Mouse (Mus musculus): Measurements from ENCODE around the gene Unc13b. TPM values are rescaled to one million over a fixed set of nuclear protein-coding genes. Genes with fewer than 3 reads are reported as not detected.
A peak's percentile ranks its signal among the peaks of the same experiment; 100 is the strongest.

Gene Unc13b
- polyA plus RNA-seq, 1 experiment from 2014 or later: 7.4 TPM

DNA sequence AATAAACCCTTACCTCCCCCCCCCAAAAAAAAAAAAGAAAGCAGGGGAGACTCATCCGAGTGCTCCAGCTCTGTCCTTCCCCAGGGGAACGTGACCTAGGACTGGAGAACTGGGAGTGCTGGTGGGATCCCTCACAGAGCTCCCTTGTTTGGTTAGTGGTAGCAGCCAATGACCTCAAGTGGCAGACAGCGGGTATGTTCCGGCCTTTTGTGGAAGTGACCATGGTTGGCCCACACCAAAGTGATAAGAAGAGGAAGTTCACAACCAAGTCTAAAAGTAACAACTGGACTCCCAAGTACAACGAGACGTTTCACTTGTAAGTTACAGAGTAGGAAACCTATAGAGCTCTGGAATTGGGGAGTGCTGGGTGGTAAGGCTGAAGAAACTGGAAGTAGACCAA is 204.1 kb downstream of the Unc13b start:
- H3K27me3 ChIP-seq (ENCODE audit: control insufficient read depth, insufficient read depth, low read length): no peaks in the 10 kb centered on the region
- H3K4me1 ChIP-seq (ENCODE audit: control insufficient read depth, insufficient read depth, low read length): peaks cover 4% of the 10 kb centered on the region
- H3K27ac ChIP-seq (ENCODE audit: low read length): no peak overlapping the region
- H3K9me3 ChIP-seq (replicated peaks; ENCODE audit: control insufficient read depth, low read length): no peaks in the 10 kb centered on the region
- H3K9ac ChIP-seq (ENCODE audit: low read length): no peak overlapping the region
- H3K4me3 ChIP-seq (replicated peaks; ENCODE audit: low read length): no peak overlapping the region
- H3K4me2 ChIP-seq (ENCODE audit: low read depth, low read length): no peak overlapping the region
- ATAC-seq (ENCODE audit: insufficient read depth, low FRiP score): no peak
- 89% methylated on average over 6 of the region's 6 CpGs for WGBS
- H3K36me3 ChIP-seq (ENCODE audit: control insufficient read depth, insufficient read depth, low read length): no peaks in the 10 kb centered on the region

DNA sequence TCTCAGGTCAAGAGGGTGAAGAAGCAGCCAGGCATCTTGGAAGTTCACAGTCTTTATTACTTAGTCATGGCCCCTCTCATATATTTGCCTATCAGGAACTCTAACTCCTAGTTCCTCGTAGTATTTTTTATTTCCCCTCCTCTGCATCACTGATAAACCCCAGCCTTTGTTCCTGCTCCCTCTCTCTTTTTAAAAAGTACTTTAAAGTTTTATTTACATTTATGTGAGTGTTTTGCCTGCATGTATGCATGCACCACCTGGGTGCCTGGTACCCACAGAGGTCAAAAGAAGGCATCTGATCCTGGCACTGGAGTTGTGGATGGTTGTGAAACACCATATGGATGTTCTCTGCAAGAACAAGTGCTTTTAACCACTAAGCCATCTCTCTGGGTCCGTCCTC is 207.4 kb downstream of the Unc13b start:
- Histone ChIP-seq H3K4me1 (ENCODE audit: control insufficient read depth, insufficient read depth, low read length) (no peaks in the 10 kb centered on the region), H3K27ac (ENCODE audit: low read length) (no peak overlapping the region), H3K9ac (ENCODE audit: low read length) (no peak overlapping the region), H3K27me3 (ENCODE audit: control insufficient read depth, insufficient read depth, low read length) (no peaks in the 10 kb centered on the region), H3K4me3 (replicated peaks; ENCODE audit: low read length) (no peak overlapping the region), H3K9me3 (replicated peaks; ENCODE audit: control insufficient read depth, low read length) (no peaks in the 10 kb centered on the region), H3K4me2 (ENCODE audit: low read depth, low read length) (no peak overlapping the region), H3K36me3 (ENCODE audit: control insufficient read depth, insufficient read depth, low read length) (no peaks in the 10 kb centered on the region)
- no peak for ATAC-seq (ENCODE audit: insufficient read depth, low FRiP score)
- 47% methylated on average over 2 of the region's 2 CpGs for WGBS

- Histone ChIP-seq H3K4me3 (replicated peaks; ENCODE audit: low read length) (peak within 1 kb of the TSS; percentile 37), H3K9ac (ENCODE audit: low read length) (peak within 1 kb of the TSS; percentile 57)
- WGBS: 2% methylated on average over 19 of the region's 19 CpGs
Observed at GRCm38 (mm10) chr4:43266623-43267322, 208.0 kb downstream of the Unc13b start, which contains the start of gene Atp8b5. Gene Atp8b5, plus strand, starts transcription at chr4:43267159.

DNA sequence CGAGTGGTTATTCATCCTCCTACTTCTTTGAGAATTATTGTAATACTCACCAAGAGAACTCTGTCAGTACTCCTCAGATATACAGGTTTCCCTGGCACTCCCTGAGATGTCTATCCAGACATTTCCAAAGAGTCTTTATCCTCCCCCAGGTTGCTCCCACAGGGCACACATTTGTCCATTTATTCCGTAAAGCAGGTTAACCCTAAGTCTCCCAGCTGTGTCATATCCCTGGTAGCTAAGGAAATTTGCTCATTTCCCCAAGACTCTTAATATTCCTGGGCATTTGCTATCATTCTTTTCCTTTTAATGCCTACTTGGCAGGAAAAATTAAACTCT is 208.5 kb downstream of the Unc13b start:
- ATAC-seq (ENCODE audit: insufficient read depth, low FRiP score): 0 out of 2 replicates have a peak, but pooled peaks have one; percentile 10
- Histone ChIP-seq H3K4me2 (ENCODE audit: low read depth, low read length) (peak overlapping the region; percentile 70), H3K4me1 (ENCODE audit: control insufficient read depth, insufficient read depth, low read length) (no peaks in the 10 kb centered on the region), H3K9ac (ENCODE audit: low read length) (no peak overlapping the region), H3K27me3 (ENCODE audit: control insufficient read depth, insufficient read depth, low read length) (no peaks in the 10 kb centered on the region), H3K4me3 (replicated peaks; ENCODE audit: low read length) (peak overlapping the region; percentile 37; the same call in 1 of the 2 replicates), H3K27ac (ENCODE audit: low read length) (no peak overlapping the region), H3K36me3 (ENCODE audit: control insufficient read depth, insufficient read depth, low read length) (no peaks in the 10 kb centered on the region), H3K9me3 (replicated peaks; ENCODE audit: control insufficient read depth, low read length) (no peaks in the 10 kb centered on the region)
- WGBS: 9% methylated on average over 2 of the region's 2 CpGs

More at GRCm38 (mm10) chr4:43266623-43267322, 208.0 kb downstream of the Unc13b start, which contains the start of gene Atp8b5:
- Histone ChIP-seq H3K4me2 (ENCODE audit: low read depth, low read length) (peak within 1 kb of the TSS; percentile 70), H3K9me3 (replicated peaks; ENCODE audit: control insufficient read depth, low read length) (no peaks in the 10 kb centered on the region), H3K27ac (ENCODE audit: low read length) (no peak within 1 kb of the TSS), H3K36me3 (ENCODE audit: control insufficient read depth, insufficient read depth, low read length) (no peaks in the 10 kb centered on the region), H3K4me1 (ENCODE audit: control insufficient read depth, insufficient read depth, low read length) (no peaks in the 10 kb centered on the region), H3K27me3 (ENCODE audit: control insufficient read depth, insufficient read depth, low read length) (no peaks in the 10 kb centered on the region)
- peak; percentile 89 for ATAC-seq (ENCODE audit: insufficient read depth, low FRiP score)

GRCm38 (mm10) chr4:43285476-43285875 is 226.7 kb downstream of the Unc13b start:
- 94% methylated on average over 5 of the region's 5 CpGs for WGBS
- no peak overlapping the region for H3K27ac ChIP-seq (ENCODE audit: low read length)
- no peak overlapping the region for H3K4me3 ChIP-seq (replicated peaks; ENCODE audit: low read length)
- no peak for ATAC-seq (ENCODE audit: insufficient read depth, low FRiP score)
- no peaks in the 10 kb centered on the region for H3K9me3 ChIP-seq (replicated peaks; ENCODE audit: control insufficient read depth, low read length)
- H3K4me2 ChIP-seq (ENCODE audit: low read depth, low read length): no peak overlapping the region
- no peak overlapping the region for H3K9ac ChIP-seq (ENCODE audit: low read length)
- no peaks in the 10 kb centered on the region for H3K36me3 ChIP-seq (ENCODE audit: control insufficient read depth, insufficient read depth, low read length)
- no peaks in the 10 kb centered on the region for H3K27me3 ChIP-seq (ENCODE audit: control insufficient read depth, insufficient read depth, low read length)
- no peaks in the 10 kb centered on the region for H3K4me1 ChIP-seq (ENCODE audit: control insufficient read depth, insufficient read depth, low read length)

- Histone ChIP-seq H3K9me3 (replicated peaks; ENCODE audit: control insufficient read depth, low read length) (no peaks in the 10 kb centered on the region), H3K4me1 (ENCODE audit: control insufficient read depth, insufficient read depth, low read length) (no peaks in the 10 kb centered on the region), H3K4me3 (replicated peaks; ENCODE audit: low read length) (no peak overlapping the region), H3K4me2 (ENCODE audit: low read depth, low read length) (no peak overlapping the region), H3K27me3 (ENCODE audit: control insufficient read depth, insufficient read depth, low read length) (no peaks in the 10 kb centered on the region), H3K9ac (ENCODE audit: low read length) (no peak overlapping the region), H3K27ac (ENCODE audit: low read length) (no peak overlapping the region), H3K36me3 (ENCODE audit: control insufficient read depth, insufficient read depth, low read length) (no peaks in the 10 kb centered on the region)
- 69% methylated on average over 3 of the region's 3 CpGs for WGBS
- no peak for ATAC-seq (ENCODE audit: insufficient read depth, low FRiP score)
Observed at GRCm38 (mm10) chr4:43287305-43287704, 228.6 kb downstream of the Unc13b start.

- no peak overlapping the region for H3K4me3 ChIP-seq (replicated peaks; ENCODE audit: low read length)
- no peaks in the 10 kb centered on the region for H3K9me3 ChIP-seq (replicated peaks; ENCODE audit: control insufficient read depth, low read length)
- no peak overlapping the region for H3K4me2 ChIP-seq (ENCODE audit: low read depth, low read length)
- no peak overlapping the region for H3K27ac ChIP-seq (ENCODE audit: low read length)
- no peaks in the 10 kb centered on the region for H3K27me3 ChIP-seq (ENCODE audit: control insufficient read depth, insufficient read depth, low read length)
- H3K36me3 ChIP-seq (ENCODE audit: control insufficient read depth, insufficient read depth, low read length): no peaks in the 10 kb centered on the region
- H3K9ac ChIP-seq (ENCODE audit: low read length): no peak overlapping the region
- no peak for ATAC-seq (ENCODE audit: insufficient read depth, low FRiP score)
- no peaks in the 10 kb centered on the region for H3K4me1 ChIP-seq (ENCODE audit: control insufficient read depth, insufficient read depth, low read length)
- 26% methylated on average over 6 of the region's 6 CpGs for WGBS
Observed at GRCm38 (mm10) chr4:43294001-43294400, 235.2 kb downstream of the Unc13b start.

- Histone ChIP-seq H3K27ac (ENCODE audit: low read length) (no peak overlapping the region), H3K9me3 (replicated peaks; ENCODE audit: control insufficient read depth, low read length) (no peaks in the 10 kb centered on the region), H3K4me2 (ENCODE audit: low read depth, low read length) (no peak overlapping the region), H3K27me3 (ENCODE audit: control insufficient read depth, insufficient read depth, low read length) (no peaks in the 10 kb centered on the region), H3K9ac (ENCODE audit: low read length) (no peak overlapping the region), H3K4me1 (ENCODE audit: control insufficient read depth, insufficient read depth, low read length) (no peaks in the 10 kb centered on the region), H3K36me3 (ENCODE audit: control insufficient read depth, insufficient read depth, low read length) (no peaks in the 10 kb centered on the region), H3K4me3 (replicated peaks; ENCODE audit: low read length) (no peak overlapping the region)
- ATAC-seq (ENCODE audit: insufficient read depth, low FRiP score): no peak
- WGBS: 63% methylated on average over 11 of the region's 11 CpGs
Observed at GRCm38 (mm10) chr4:43309696-43310338, 251.1 kb downstream of the Unc13b start.

Measured in stomach, embryonic 16.5 days (tissue).